14 mouse cellular contexts compared by ENCODE assay signal in genomic region chr1:77412285-77412684, GRCm38 (mm10).
A peak's percentile ranks its signal among the peaks of the same experiment; 100 is the strongest.
DNase-seq lines count a peak whose midpoint lies in the region; ATAC-seq and TF ChIP-seq lines count a peak whose summit lies in the region.
"Had no signal": no experiment of that assay in that cellular context is flagged by ENCODE, and none has a peak within 500 bp of the region (broad histone marks: within the 10 kb centered on the region; RNA-seq: fewer than 3 reads in every experiment).

No protein-coding gene starts in this region.

- no peak overlapping the region for H3K9ac ChIP-seq in lung, postnatal 0 days (replicated peaks; ENCODE audit: low read depth)
- no peak overlapping the region for H3K9ac ChIP-seq in heart, embryonic 12.5 days
- H3K9ac ChIP-seq in liver, embryonic 12.5 days, result no peak overlapping the region
- H3K9ac ChIP-seq: limb, embryonic 15.5 days had no signal

- no peak for ATAC-seq in lung, postnatal 0 days
- peak; percentile 25; the same call in 1 of the 2 replicates for ATAC-seq in heart, embryonic 12.5 days (ENCODE audit: insufficient number of reproducible peaks, low FRiP score)
- ATAC-seq in liver, embryonic 12.5 days, result no peak
- ATAC-seq: hindbrain, embryonic 16.5 days had no signal

- H3K27me3 ChIP-seq in lung, postnatal 0 days (replicated peaks; ENCODE audit: insufficient read depth, low read length), result no peaks in the 10 kb centered on the region
- no peaks in the 10 kb centered on the region for H3K27me3 ChIP-seq in heart, embryonic 12.5 days (replicated peaks)
- H3K27me3 ChIP-seq in liver, embryonic 12.5 days (replicated peaks), result no peaks in the 10 kb centered on the region
- H3K27me3 ChIP-seq: limb, embryonic 15.5 days had no signal

- DNase-seq in cerebellum, postnatal 25 days, result peak; percentile 10 to 31
- no peak for DNase-seq in cerebellum, adult 9-10 months
- peak; percentile 22 for DNase-seq in lung, postnatal 0 days (ENCODE audit: low spot score)
- no peak for DNase-seq in lung, postnatal 25 days (ENCODE audit: low spot score)
- peak; percentile 4 for DNase-seq in lung, postnatal 36 days
- DNase-seq in spleen, postnatal 14 days (ENCODE audit: low spot score in 2 of 2), result no peak
- DNase-seq: embryo, embryonic 11 days; layer of hippocampus, postnatal 36 days had no signal

- no peaks in the 10 kb centered on the region for H3K9me3 ChIP-seq in lung, postnatal 0 days (ENCODE audit: low read length)
- H3K9me3 ChIP-seq in heart, embryonic 12.5 days (replicated peaks), result no peaks in the 10 kb centered on the region
- H3K9me3 ChIP-seq in liver, embryonic 12.5 days (replicated peaks), result no peaks in the 10 kb centered on the region
- H3K9me3 ChIP-seq: limb, embryonic 15.5 days had no signal

- H3K36me3 ChIP-seq in lung, postnatal 0 days (ENCODE audit: insufficient read depth, low read length), result no peaks in the 10 kb centered on the region
- H3K36me3 ChIP-seq in heart, embryonic 12.5 days, result no peaks in the 10 kb centered on the region
- no peaks in the 10 kb centered on the region for H3K36me3 ChIP-seq in liver, embryonic 12.5 days
- H3K36me3 ChIP-seq: G1E; limb, embryonic 15.5 days had no signal

- no peak for TF ChIP-seq CTCF in lung, postnatal 0 days (IDR thresholded peaks at IDR 0.05)

- 63% methylated on average over 13 of the region's 13 CpGs for WGBS in lung, postnatal 0 days
- WGBS in heart, embryonic 12.5 days, result 59% methylated on average over 13 of the region's 13 CpGs
- 51% methylated on average over 13 of the region's 13 CpGs for WGBS in liver, embryonic 12.5 days (ENCODE audit: insufficient replicate concordance)

- no peak overlapping the region for H3K4me3 ChIP-seq in lung, postnatal 0 days (ENCODE audit: low read depth, low read length)
- no peak overlapping the region for H3K4me3 ChIP-seq in heart, embryonic 12.5 days
- H3K4me3 ChIP-seq in liver, embryonic 12.5 days, result no peak overlapping the region
- H3K4me3 ChIP-seq: limb, embryonic 15.5 days had no signal

- no peak overlapping the region for H3K27ac ChIP-seq in lung, postnatal 0 days (ENCODE audit: low read length)
- H3K27ac ChIP-seq in heart, embryonic 12.5 days (ENCODE audit: poor library complexity, severe bottlenecking), result no peak overlapping the region
- no peak overlapping the region for H3K27ac ChIP-seq in liver, embryonic 12.5 days
- H3K27ac ChIP-seq: limb, embryonic 15.5 days; macrophage had no signal

- H3K4me1 ChIP-seq in lung, postnatal 0 days (ENCODE audit: insufficient read depth, low read depth, low read length), result no peaks in the 10 kb centered on the region
- H3K4me1 ChIP-seq in heart, embryonic 12.5 days (replicated peaks), result peaks cover 9% of the 10 kb centered on the region
- H3K4me1 ChIP-seq in liver, embryonic 12.5 days, result peaks cover 3% of the 10 kb centered on the region; the same call in 1 of the 2 replicates

- no peak for TF ChIP-seq EP300 in lung, postnatal 0 days (IDR thresholded peaks at IDR 0.05)

- H3K4me2 ChIP-seq in lung, postnatal 0 days (replicated peaks; ENCODE audit: low read depth, low read length), result no peak overlapping the region
- no peak overlapping the region; the same call in 1 of the 2 replicates for H3K4me2 ChIP-seq in heart, embryonic 12.5 days
- H3K4me2 ChIP-seq in liver, embryonic 12.5 days, result no peak overlapping the region
- H3K4me2 ChIP-seq: limb, embryonic 15.5 days had no signal

Comparison
In these comparisons a context has a peak if more than half of its experiments do, and no peak if none do; other contexts are left out.
1. DNase-seq: peak in cerebellum, postnatal 25 days (2 of 2), lung, postnatal 0 days (single experiment) and lung, postnatal 36 days (single experiment); none in cerebellum, adult 9-10 months (single experiment), lung, postnatal 25 days (single experiment) and spleen, postnatal 14 days (0 of 2).